Mouse (Mus musculus): Measurements from ENCODE around the gene Stk11. TPM values are rescaled to one million over a fixed set of nuclear protein-coding genes. Genes with fewer than 3 reads are reported as not detected.
A peak's percentile ranks its signal among the peaks of the same experiment; 100 is the strongest.

Stk11 gene
- polyA plus RNA-seq, 1 experiment = 124 TPM

DNA sequence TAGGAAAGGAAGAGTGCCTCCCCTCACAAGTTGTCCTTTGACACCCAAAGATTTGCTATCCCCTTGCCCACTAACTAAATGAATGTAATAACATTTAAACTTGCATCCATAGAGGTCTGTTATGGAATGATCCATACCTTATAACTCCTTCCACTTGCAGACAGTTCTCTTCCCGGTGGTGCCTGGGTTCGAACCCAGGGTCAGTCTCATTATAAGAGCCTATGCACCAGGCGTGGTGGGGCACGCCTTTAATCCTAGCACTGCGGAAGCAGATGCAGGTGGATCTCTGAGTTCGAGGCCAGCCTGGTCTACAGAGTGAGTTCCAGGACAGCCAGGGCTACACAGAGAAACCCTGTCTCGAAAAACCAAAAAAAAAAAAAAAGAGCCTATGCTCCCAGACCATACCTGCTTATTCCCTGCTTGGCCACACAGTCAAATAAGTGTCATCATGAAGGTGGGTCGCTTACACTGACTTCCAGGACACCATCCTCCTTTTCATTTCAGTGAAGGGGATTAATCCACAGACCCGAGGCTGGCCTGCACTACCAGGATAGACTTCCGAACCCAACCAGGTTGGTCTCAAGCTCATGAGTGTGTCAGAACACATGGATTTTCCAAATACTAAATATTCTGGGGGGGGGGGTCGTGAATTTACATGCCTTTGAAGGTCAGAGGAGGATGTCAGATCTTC, 24.5 kb downstream of the Stk11 start:
- Histone ChIP-seq H3K27me3 (ENCODE audit: control insufficient read depth, insufficient read depth, low read length) (peaks cover 15% of the 10 kb centered on the region), H3K4me3 (ENCODE audit: low read depth, low read length) (no peak overlapping the region), H3K4me1 (ENCODE audit: control insufficient read depth, insufficient read depth, insufficient read length, low read length) (peaks cover 30% of the 10 kb centered on the region), H3K36me3 (ENCODE audit: control insufficient read depth, insufficient read depth, low read length) (peaks cover 18% of the 10 kb centered on the region), H3K27ac (ENCODE audit: insufficient read depth, low read depth, low read length) (no peak overlapping the region)
- 74% methylated on average over 11 of the region's 11 CpGs for WGBS
- no peak for TF ChIP-seq POLR2A (IDR thresholded peaks at IDR 0.05; ENCODE audit: low read depth, low read length)
- TF ChIP-seq CTCF (IDR thresholded peaks at IDR 0.05; ENCODE audit: extremely low read depth, insufficient read length, insufficient replicate concordance, low read depth, low read length) = no peak

- peaks cover 34% of the 10 kb centered on the region for H3K4me1 ChIP-seq (ENCODE audit: control insufficient read depth, insufficient read depth, insufficient read length, low read length)
- no peak for TF ChIP-seq POLR2A (IDR thresholded peaks at IDR 0.05; ENCODE audit: low read depth, low read length)
- TF ChIP-seq CTCF (IDR thresholded peaks at IDR 0.05; ENCODE audit: extremely low read depth, insufficient read length, insufficient replicate concordance, low read depth, low read length) = no peak
- 69% methylated on average over 10 of the region's 10 CpGs for WGBS
- H3K27ac ChIP-seq (ENCODE audit: insufficient read depth, low read depth, low read length) = peak within 1 kb of the TSS; percentile 48
- peaks cover 15% of the 10 kb centered on the region for H3K27me3 ChIP-seq (ENCODE audit: control insufficient read depth, insufficient read depth, low read length)
- H3K4me3 ChIP-seq (ENCODE audit: low read depth, low read length) = peak within 1 kb of the TSS; percentile 43
- H3K36me3 ChIP-seq (ENCODE audit: control insufficient read depth, insufficient read depth, low read length) = peaks cover 23% of the 10 kb centered on the region
Observed at GRCm38 (mm10) chr10:80140666-80141035, 25.0 kb downstream of the Stk11 start, which contains the start of gene Cbarp. TSS of gene Cbarp (minus strand) at chr10:80140835.

DNA sequence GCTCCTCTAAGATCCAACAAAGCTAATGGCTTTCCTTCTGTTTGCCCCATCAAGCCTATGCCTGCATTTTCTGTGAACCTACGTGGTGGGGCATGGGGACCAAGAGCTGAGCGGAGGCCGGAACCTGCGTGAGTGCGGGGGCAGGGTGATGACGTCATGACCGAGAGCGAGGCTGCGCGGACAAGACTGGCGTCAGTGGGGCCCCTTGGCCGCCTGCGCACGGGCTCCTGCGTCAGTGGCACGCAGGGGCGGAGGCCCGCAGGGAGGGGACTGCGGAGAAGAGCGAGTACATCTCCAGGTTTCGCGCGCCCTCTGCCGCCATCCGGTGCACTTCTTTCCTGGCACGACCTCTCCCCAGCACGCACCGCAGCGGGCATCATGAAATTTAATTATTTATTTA, 25.6 kb downstream of the Stk11 start:
- TF ChIP-seq CTCF (IDR thresholded peaks at IDR 0.05; ENCODE audit: extremely low read depth, insufficient read length, insufficient replicate concordance, low read depth, low read length) (peak; percentile 64), POLR2A (IDR thresholded peaks at IDR 0.05; ENCODE audit: low read depth, low read length) (no peak; the same call in 1 of the 2 replicates)
- peak overlapping the region; percentile 48 for H3K27ac ChIP-seq (ENCODE audit: insufficient read depth, low read depth, low read length)
- peaks cover 15% of the 10 kb centered on the region for H3K27me3 ChIP-seq (ENCODE audit: control insufficient read depth, insufficient read depth, low read length)
- H3K4me1 ChIP-seq (ENCODE audit: control insufficient read depth, insufficient read depth, insufficient read length, low read length) = peaks cover 37% of the 10 kb centered on the region
- H3K4me3 ChIP-seq (ENCODE audit: low read depth, low read length) = peak overlapping the region; percentile 43
- H3K36me3 ChIP-seq (ENCODE audit: control insufficient read depth, insufficient read depth, low read length) = peaks cover 25% of the 10 kb centered on the region
- WGBS = 0% methylated on average over 29 of the region's 29 CpGs

GRCm38 (mm10) chr10:80141786-80142529, 26.4 kb downstream of the Stk11 start:
- peaks cover 15% of the 10 kb centered on the region for H3K27me3 ChIP-seq (ENCODE audit: control insufficient read depth, insufficient read depth, low read length)
- H3K36me3 ChIP-seq (ENCODE audit: control insufficient read depth, insufficient read depth, low read length) = peaks cover 25% of the 10 kb centered on the region
- peaks cover 41% of the 10 kb centered on the region for H3K4me1 ChIP-seq (ENCODE audit: control insufficient read depth, insufficient read depth, insufficient read length, low read length)
- H3K27ac ChIP-seq (ENCODE audit: insufficient read depth, low read depth, low read length) = peak overlapping the region; percentile 96
- WGBS = under 1% methylated on average over 43 of the region's 43 CpGs
- H3K4me3 ChIP-seq (ENCODE audit: low read depth, low read length) = peak overlapping the region; percentile 86
- no peak for TF ChIP-seq CTCF (IDR thresholded peaks at IDR 0.05; ENCODE audit: extremely low read depth, insufficient read length, insufficient replicate concordance, low read depth, low read length)
- peak; percentile 67 for TF ChIP-seq POLR2A (IDR thresholded peaks at IDR 0.05; ENCODE audit: low read depth, low read length)

GRCm38 (mm10) chr10:80142530-80142925, 26.9 kb downstream of the Stk11 start:
- 1% methylated on average over 15 of the region's 15 CpGs for WGBS
- Histone ChIP-seq H3K4me1 (ENCODE audit: control insufficient read depth, insufficient read depth, insufficient read length, low read length) (peaks cover 42% of the 10 kb centered on the region), H3K4me3 (ENCODE audit: low read depth, low read length) (peak overlapping the region; percentile 86), H3K27me3 (ENCODE audit: control insufficient read depth, insufficient read depth, low read length) (peaks cover 10% of the 10 kb centered on the region), H3K27ac (ENCODE audit: insufficient read depth, low read depth, low read length) (peak overlapping the region; percentile 96), H3K36me3 (ENCODE audit: control insufficient read depth, insufficient read depth, low read length) (peaks cover 25% of the 10 kb centered on the region)
- TF ChIP-seq POLR2A (IDR thresholded peaks at IDR 0.05; ENCODE audit: low read depth, low read length) (peak; percentile 32; the same call in 1 of the 2 replicates), CTCF (IDR thresholded peaks at IDR 0.05; ENCODE audit: extremely low read depth, insufficient read length, insufficient replicate concordance, low read depth, low read length) (peak; percentile 4; the same call in 1 of the 2 replicates)

- TF ChIP-seq CTCF (IDR thresholded peaks at IDR 0.05; ENCODE audit: extremely low read depth, insufficient read length, insufficient replicate concordance, low read depth, low read length) (no peak), POLR2A (IDR thresholded peaks at IDR 0.05; ENCODE audit: low read depth, low read length) (no peak)
- Histone ChIP-seq H3K4me1 (ENCODE audit: control insufficient read depth, insufficient read depth, insufficient read length, low read length) (peaks cover 42% of the 10 kb centered on the region), H3K36me3 (ENCODE audit: control insufficient read depth, insufficient read depth, low read length) (peaks cover 25% of the 10 kb centered on the region), H3K27ac (ENCODE audit: insufficient read depth, low read depth, low read length) (no peak overlapping the region), H3K27me3 (ENCODE audit: control insufficient read depth, insufficient read depth, low read length) (peaks cover 2% of the 10 kb centered on the region), H3K4me3 (ENCODE audit: low read depth, low read length) (no peak overlapping the region)
- WGBS = 87% methylated on average over 7 of the region's 7 CpGs
Observed at GRCm38 (mm10) chr10:80143664-80144063, 28.1 kb downstream of the Stk11 start.

- TF ChIP-seq POLR2A (IDR thresholded peaks at IDR 0.05; ENCODE audit: low read depth, low read length) (no peak), CTCF (IDR thresholded peaks at IDR 0.05; ENCODE audit: extremely low read depth, insufficient read length, insufficient replicate concordance, low read depth, low read length) (no peak)
- no peak overlapping the region for H3K27ac ChIP-seq (ENCODE audit: insufficient read depth, low read depth, low read length)
- no peaks in the 10 kb centered on the region; the same call in 1 of the 2 replicates for H3K27me3 ChIP-seq (ENCODE audit: control insufficient read depth, insufficient read depth, low read length)
- H3K4me3 ChIP-seq (ENCODE audit: low read depth, low read length) = no peak overlapping the region
- H3K4me1 ChIP-seq (ENCODE audit: control insufficient read depth, insufficient read depth, insufficient read length, low read length) = peaks cover 37% of the 10 kb centered on the region
- peaks cover 25% of the 10 kb centered on the region for H3K36me3 ChIP-seq (ENCODE audit: control insufficient read depth, insufficient read depth, low read length)
- WGBS = 85% methylated on average over 12 of the region's 12 CpGs
Observed at GRCm38 (mm10) chr10:80144159-80144558, 28.6 kb downstream of the Stk11 start.
